Mouse (Mus musculus) CH12.LX (cell line): ENCODE measurements around the gene Clcn7.

Source experiments
- CTCF ChIP-seq, 2 experiments: IDR thresholded peaks in 1 of 2; conservative IDR thresholded peaks in 1 of 2; 2 replicates each; pipeline ENCODE4 v1.5.1; 2011 to 2012; ENCODE audit warnings: low read depth in 2 of 2, low read length in 2 of 2, improper control_type of control experiment in 1 of 2, inconsistent platforms in 1 of 2, mild to moderate bottlenecking in 1 of 2, moderate library complexity in 1 of 2
- E2F4 ChIP-seq: IDR thresholded peaks from 2 replicates; pipeline ENCODE4 v1.6.1; 2011; ENCODE audit warnings: low read depth, low read length, improper control_type of control experiment; ENCODE audit not compliant: insufficient replicate concordance
- KAT2A ChIP-seq: IDR thresholded peaks from 2 replicates; pipeline ENCODE4 v1.6.1; 2012; ENCODE audit warnings: low read length, improper control_type of control experiment, inconsistent platforms; ENCODE audit not compliant: insufficient replicate concordance
- MAX ChIP-seq: IDR thresholded peaks from 2 replicates; pipeline ENCODE4 v1.6.1; 2011; ENCODE audit warnings: low read length, improper control_type of control experiment
- POLR2A ChIP-seq: IDR thresholded peaks from 2 replicates; pipeline ENCODE4 v1.6.1; 2011; ENCODE audit warnings: low read depth, mild to moderate bottlenecking, improper control_type of control experiment, low read length
- POLR2AphosphoS2 ChIP-seq: IDR thresholded peaks from 2 replicates; pipeline ENCODE4 v1.6.1; 2011; ENCODE audit warnings: low read depth, low read length, improper control_type of control experiment
- RCOR1 ChIP-seq: conservative IDR thresholded peaks from 2 replicates; pipeline ENCODE4 v1.6.1; 2012; ENCODE audit warnings: low read depth, mild to moderate bottlenecking, inconsistent platforms, low read length, improper control_type of control experiment
- SMC3 ChIP-seq: IDR thresholded peaks from 2 replicates; pipeline ENCODE4 v1.6.1; 2011; ENCODE audit warnings: low read depth, low read length, improper control_type of control experiment

DNA sequence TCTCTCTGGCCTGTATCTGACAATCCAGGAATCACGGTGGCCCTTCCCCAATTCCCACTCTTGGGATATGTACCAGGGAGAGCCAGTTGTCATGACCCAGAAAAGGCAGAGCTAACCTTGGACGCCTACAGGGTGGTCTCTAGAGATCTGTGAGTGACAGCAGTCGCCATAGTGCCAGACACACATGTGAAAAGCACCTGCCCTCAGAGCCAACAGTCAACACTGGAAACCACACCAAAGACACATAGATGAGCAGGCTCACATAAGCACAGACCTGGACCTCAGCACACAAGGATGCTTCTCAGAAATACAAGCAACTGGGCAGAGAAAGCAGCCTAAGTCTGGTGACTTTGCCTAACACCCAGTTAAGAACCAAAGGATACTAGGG, 20.8 kb upstream of the Clcn7 start:
- TF ChIP-seq POLR2A (no peak), KAT2A (no peak), CTCF (conservative IDR thresholded peaks at IDR 0.05 in 1 of 2, IDR thresholded peaks at IDR 0.05 in 1 of 2; ENCODE audit: low read depth in 2 of 2, low read length in 2 of 2) (no peak), RCOR1 (no peak), POLR2AphosphoS2 (no peak), E2F4 (no peak), SMC3 (no peak), MAX (no peak)
